13 mouse cellular contexts compared by ENCODE assay signal in genomic region chr1:75051428-75051827, GRCm38 (mm10).
"Had no signal": no experiment of that assay in that cellular context is flagged by ENCODE, and none has a peak within 500 bp of the region (broad histone marks: within the 10 kb centered on the region; RNA-seq: fewer than 3 reads in every experiment).

No protein-coding gene starts in this region.

- ATAC-seq: liver, postnatal 0 days; lung, postnatal 0 days; midbrain, embryonic 16.5 days had no signal

- DNase-seq: kidney, adult 2 months; left cerebral cortex, postnatal 4 days; liver, postnatal 0 days; right cerebral cortex, postnatal 4 days; thymus, postnatal 25 days had no signal

- H3K27me3 ChIP-seq: limb, embryonic 12.5 days; limb, embryonic 15.5 days; midbrain, embryonic 12.5 days; neural tube, embryonic 12.5 days; neural tube, embryonic 15.5 days; stomach, embryonic 15.5 days had no signal
